Mouse (Mus musculus) liver, embryonic 14.5 days (tissue): ENCODE results near the gene Olfr613. TPM values are rescaled to one million over a fixed set of nuclear protein-coding genes. Genes with fewer than 3 reads are reported as not detected.
"Not testable (repeated sequence)": the region's sequence is repeated elsewhere in the genome, so short reads cannot be mapped to it uniquely, and the experiment has no call there.

Source experiments
- ATAC-seq: fragments of 200-750 bp; cut with Nextera tagmentation; 2 replicates; pipeline ENCODE4 v1.8.0; 2017; ENCODE audit warnings: moderate number of reproducible peaks, mild to moderate bottlenecking, moderate library complexity; ENCODE audit not compliant: insufficient read depth
- DNase-seq, 3 experiments: peaks; one replicate each; pipeline ENCODE4 v3.0.0-alpha.2; 2012 to 2013; ENCODE audit warnings: low read depth in 3 of 3, low spot score in 3 of 3
- H3K27ac ChIP-seq: fragments of 300-500 bp; sonication (generic); 2 replicates; pipeline ENCODE4 v1.5.1; 2014; ENCODE audit warnings: moderate library complexity, mild to moderate bottlenecking, control low read depth, inconsistent platforms
- H3K27me3 ChIP-seq: fragments of 300-500 bp; sonication (generic); 2 replicates; pipeline ENCODE4 v1.6.1; 2014; ENCODE audit warnings: mild to moderate bottlenecking, low read length, moderate library complexity; ENCODE audit not compliant: control insufficient read depth, insufficient read depth
- H3K36me3 ChIP-seq: fragments of 300-500 bp; sonication (generic); replicated peaks from 2 replicates; pipeline ENCODE4 v1.6.1; 2014; ENCODE audit warnings: low read depth; ENCODE audit not compliant: control insufficient read depth, insufficient read depth
- H3K4me1 ChIP-seq, 2 experiments: fragments of 200-500 bp in 1 of 2; fragments of 300-500 bp in 1 of 2; sonication (generic) in 1 of 2; replicated peaks; 2 replicates each; pipeline ENCODE4 v1.6.1; 2012 to 2014; ENCODE audit warnings: antibody characterized with exemption in 1 of 2, inconsistent platforms in 1 of 2, low read length in 1 of 2; ENCODE audit not compliant: control insufficient read depth in 2 of 2, insufficient read depth in 2 of 2
- H3K4me2 ChIP-seq: fragments of 300-500 bp; sonication (generic); 2 replicates; pipeline ENCODE4 v1.6.1; 2014; ENCODE audit warnings: low read depth, mild to moderate bottlenecking, control low read depth, moderate library complexity
- H3K4me3 ChIP-seq, 2 experiments: fragments of 200-500 bp in 1 of 2; fragments of 300-500 bp in 1 of 2; sonication (generic) in 1 of 2; 2 replicates each; pipeline ENCODE4 v1.5.1; 2012 to 2014; ENCODE audit warnings: low read depth in 2 of 2, low read length in 2 of 2, mild to moderate bottlenecking in 2 of 2, control low read depth in 1 of 2, inconsistent platforms in 1 of 2, moderate library complexity in 1 of 2; ENCODE audit not compliant: insufficient read depth in 1 of 2
- H3K9ac ChIP-seq: fragments of 300-500 bp; sonication (generic); replicated peaks from 2 replicates; pipeline ENCODE4 v1.6.1; 2014; ENCODE audit warnings: mild to moderate bottlenecking, control low read depth, moderate library complexity
- H3K9me3 ChIP-seq: fragments of 300-500 bp; sonication (generic); 2 replicates; pipeline ENCODE4 v1.6.1; 2016; ENCODE audit warnings: low read length, mixed read lengths; ENCODE audit not compliant: control insufficient read depth
- CTCF ChIP-seq: IDR thresholded peaks from 2 replicates; pipeline ENCODE4 v1.5.1; 2016; ENCODE audit warnings: antibody characterized with exemption, low read depth, control low read depth
- EP300 ChIP-seq: IDR thresholded peaks from 2 replicates; pipeline ENCODE4 v1.6.1; 2016; ENCODE audit warnings: antibody characterized with exemption, low read depth
- WGBS: fragments of 180-500 bp; shearing (Covaris S2); extraction: QIAGEN DNeasy Blood & Tissue Kit; methylation state at CpG from one replicate; pipeline ENCODE4 v1.1.7; 2014; ENCODE audit not compliant: insufficient replicate concordance; 5-methylcytosine and 5-hydroxymethylcytosine counted together
- polyA plus RNA-seq, 2 experiments: library from polyadenylated mRNA; depleted of rRNA in 1 of 2; stranded (reverse) in 1 of 2; unstranded in 1 of 2; fragments of >200 nt; fragmentation: Nextera tagmentation in 1 of 2; extraction: Ambion mirVana in 1 of 2; gene quantifications; 2 replicates each; pipeline versions ENCODE4 v1.2.1 to v1.2.3; 2012 to 2014

Olfr613 gene
- polyA plus RNA-seq (2012; rRNA removed) (not detected in 2 replicates), polyA plus RNA-seq (2014; fragmentation: Nextera tagmentation; extraction: Ambion mirVana) (not detected in 2 replicates)

DNA sequence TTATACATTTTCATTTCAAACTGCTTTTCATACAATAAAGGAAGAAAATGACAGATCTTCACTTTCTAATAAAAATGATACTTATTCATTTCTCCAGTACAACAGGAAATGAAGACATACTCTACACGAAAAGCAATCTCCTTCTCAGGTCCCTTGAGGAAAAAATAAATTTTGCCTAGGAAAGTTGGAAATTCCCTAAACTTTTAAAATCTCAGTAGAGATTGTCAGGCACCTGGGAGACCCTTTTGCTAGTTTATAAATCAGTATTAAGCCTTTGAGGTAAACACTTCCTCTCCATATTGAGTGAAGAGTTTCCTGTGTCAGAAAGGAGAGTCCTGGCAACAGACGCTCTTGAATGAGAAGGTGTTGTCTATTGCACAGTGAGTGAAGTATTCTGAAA lies at the start of gene Olfr613:
Gene Olfr613, plus strand, starts transcription at position 301 of the 400 bp plus-strand sequence.
- Histone ChIP-seq H3K27me3 (no peaks in the 10 kb centered on the region), H3K4me1 (no peaks in the 10 kb centered on the region), H3K27ac (no peak within 1 kb of the TSS), H3K4me3 (no peak within 1 kb of the TSS), H3K4me2 (no peak within 1 kb of the TSS), H3K9ac (no peak within 1 kb of the TSS), H3K9me3 (no peaks in the 10 kb centered on the region), H3K36me3 (no peaks in the 10 kb centered on the region)
- no peak for TF ChIP-seq EP300
- no peak for TF ChIP-seq CTCF
- WGBS: 45% methylated on average over 2 of the region's 2 CpGs
- ATAC-seq (no peak), DNase-seq (no peak)

DNA sequence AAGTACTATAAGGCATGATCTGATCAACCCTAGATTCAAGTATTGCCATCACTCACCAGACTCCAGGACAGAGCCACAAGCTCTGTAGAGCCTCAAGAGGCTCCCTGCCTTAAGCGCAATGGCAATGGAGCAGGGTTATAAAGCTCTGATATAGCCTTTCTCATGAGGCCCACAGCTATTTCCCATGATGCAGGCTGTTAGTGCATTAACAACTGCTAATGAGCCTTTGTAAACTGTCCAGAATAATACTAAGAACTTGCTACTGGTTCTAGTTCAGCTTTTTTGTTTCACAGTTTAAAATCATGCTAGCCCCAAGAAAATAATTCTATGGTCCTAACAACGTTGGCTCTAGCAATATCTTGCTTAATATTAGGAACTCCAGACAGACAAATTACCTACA lies 35.9 kb upstream of the Olfr613 start, which contains the start of gene Olfr610:
Gene Olfr610, minus strand, starts transcription at position 101 of the 400 bp plus-strand sequence.
- no peaks in the 10 kb centered on the region for H3K36me3 ChIP-seq
- H3K9ac ChIP-seq: no peak within 1 kb of the TSS
- TF ChIP-seq EP300 (no peak), CTCF (no peak)
- H3K4me1 ChIP-seq: no peaks in the 10 kb centered on the region
- WGBS: 48% methylated on average over 2 of the region's 2 CpGs
- ATAC-seq (no peak), DNase-seq (no peak)
- H3K4me3 ChIP-seq: no peak within 1 kb of the TSS
- no peaks in the 10 kb centered on the region for H3K9me3 ChIP-seq
- H3K27me3 ChIP-seq: no peaks in the 10 kb centered on the region
- no peak within 1 kb of the TSS for H3K27ac ChIP-seq
- H3K4me2 ChIP-seq: no peak within 1 kb of the TSS

DNA sequence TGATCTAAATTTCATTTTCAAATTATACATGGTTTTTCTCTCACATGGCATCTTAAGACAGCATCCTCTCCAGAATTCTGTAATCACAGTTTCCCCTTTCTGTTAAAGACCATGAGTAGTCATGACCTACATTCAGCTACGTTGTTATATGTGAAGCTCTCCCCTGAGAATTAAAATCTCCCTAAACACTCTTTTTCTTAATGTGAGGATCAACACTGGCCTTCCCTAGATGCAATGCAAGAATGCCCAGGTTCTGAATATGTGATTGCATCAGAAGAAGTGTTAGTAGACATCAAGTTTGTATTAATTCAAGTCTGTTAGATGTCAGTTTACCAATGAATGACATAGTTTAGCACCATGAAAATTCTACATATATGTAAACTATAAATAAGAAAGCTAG lies 27.1 kb upstream of the Olfr613 start, which contains the start of gene Olfr611:
Gene Olfr611, minus strand, starts transcription at position 101 of the 400 bp plus-strand sequence.
- H3K4me2 ChIP-seq, H3K27ac ChIP-seq, ATAC-seq, DNase-seq, H3K4me1 ChIP-seq, H3K4me3 ChIP-seq, H3K27me3 ChIP-seq, H3K9me3 ChIP-seq, H3K36me3 ChIP-seq, H3K9ac ChIP-seq: not testable (repeated sequence)
- 47% methylated on average over 1 of the region's 1 CpGs for WGBS

DNA sequence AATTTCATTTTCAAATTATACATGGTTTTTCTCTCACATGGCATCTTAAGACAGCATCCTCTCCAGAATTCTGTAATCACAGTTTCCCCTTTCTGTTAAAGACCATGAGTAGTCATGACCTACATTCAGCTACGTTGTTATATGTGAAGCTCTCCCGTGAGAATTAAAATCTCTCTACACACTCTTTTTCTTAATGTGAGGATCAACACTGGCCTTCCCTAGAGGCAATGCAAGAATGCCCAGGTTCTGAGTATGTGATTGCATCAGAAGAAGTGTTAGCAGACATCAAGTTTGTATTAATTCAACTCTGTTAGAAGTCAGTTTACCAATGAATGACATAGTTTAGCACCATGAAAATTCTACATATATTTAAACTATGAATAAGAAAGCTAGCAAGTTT lies 5.3 kb upstream of the Olfr613 start, which contains the start of gene Olfr612:
Gene Olfr612, minus strand, starts transcription at position 101 of the 400 bp plus-strand sequence.
- not testable (repeated sequence) for H3K9me3 ChIP-seq, H3K4me2 ChIP-seq, H3K9ac ChIP-seq, H3K4me3 ChIP-seq, H3K27me3 ChIP-seq, H3K36me3 ChIP-seq, H3K27ac ChIP-seq, DNase-seq, ATAC-seq, H3K4me1 ChIP-seq
- WGBS: 54% methylated on average over 2 of the region's 2 CpGs

DNA sequence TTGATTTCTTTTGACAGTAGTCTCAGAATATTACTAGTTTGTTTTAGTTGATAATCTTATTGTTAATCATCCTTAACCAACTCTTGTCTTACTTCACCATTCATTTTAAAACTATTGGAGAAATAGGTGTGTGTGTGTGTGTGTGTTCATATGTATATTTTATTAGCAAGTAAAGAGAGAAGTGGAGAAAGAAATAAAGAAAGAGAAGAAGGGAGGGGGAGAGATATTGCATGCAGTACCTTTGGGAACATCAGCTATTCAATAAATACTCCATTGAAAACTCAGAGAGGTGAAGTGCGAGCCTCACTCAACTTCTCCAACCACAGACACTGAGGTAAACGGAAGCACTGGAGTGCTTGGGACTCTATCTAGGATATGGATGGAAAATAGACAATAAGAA lies 7.9 kb downstream of the Olfr613 start, which contains the start of gene Olfr615:
Gene Olfr615, plus strand, starts transcription at position 301 of the 400 bp plus-strand sequence.
- Histone ChIP-seq H3K9me3 (no peaks in the 10 kb centered on the region), H3K4me3 (no peak within 1 kb of the TSS), H3K27ac (no peak within 1 kb of the TSS), H3K4me2 (no peak within 1 kb of the TSS), H3K9ac (no peak within 1 kb of the TSS), H3K27me3 (no peaks in the 10 kb centered on the region), H3K4me1 (no peaks in the 10 kb centered on the region), H3K36me3 (no peaks in the 10 kb centered on the region)
- ATAC-seq: no peak
- DNase-seq: no peak
- WGBS: 46% methylated on average over 2 of the region's 2 CpGs
- no peak for TF ChIP-seq CTCF
- no peak for TF ChIP-seq EP300
